Mouse (Mus musculus): ENCODE measurements around the gene 5330417C22Rik.

The 5330417C22Rik gene

DNA sequence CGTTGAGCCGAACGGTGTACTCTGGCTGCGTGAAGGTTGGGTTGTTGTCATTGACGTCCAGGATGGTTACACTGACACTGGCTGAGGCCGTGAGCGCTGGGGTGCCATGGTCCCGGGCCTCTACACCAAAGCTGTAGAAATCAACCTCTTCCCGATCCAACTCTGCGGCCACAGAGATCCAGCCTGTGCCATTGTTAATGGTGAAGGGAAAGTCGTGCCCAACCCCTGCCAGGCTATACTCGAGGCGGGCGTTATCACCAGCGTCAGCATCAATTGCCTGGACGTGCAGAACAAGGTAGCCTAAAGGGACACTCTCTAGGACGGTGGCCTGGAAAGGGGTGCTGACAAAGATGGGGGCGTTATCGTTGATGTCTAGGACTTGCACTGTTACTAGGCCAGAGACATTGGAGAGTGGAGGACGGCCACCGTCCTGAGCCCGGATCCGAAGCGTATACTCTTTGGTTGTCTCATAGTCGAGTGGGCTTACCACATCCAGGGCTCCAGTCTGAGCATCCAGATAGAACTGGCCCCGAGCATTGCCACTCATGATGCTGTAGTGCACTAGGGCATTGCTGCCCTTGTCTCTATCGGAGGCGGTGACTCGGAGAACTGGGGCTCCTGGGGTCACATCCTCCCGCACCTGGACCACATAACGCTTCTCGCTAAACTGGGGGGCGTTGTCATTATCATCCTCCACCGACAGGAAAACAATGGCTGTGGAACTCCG lies 122.5 kb downstream of the 5330417C22Rik start:
- DNase-seq (ENCODE audit: low read depth, low spot score): no peak

DNA sequence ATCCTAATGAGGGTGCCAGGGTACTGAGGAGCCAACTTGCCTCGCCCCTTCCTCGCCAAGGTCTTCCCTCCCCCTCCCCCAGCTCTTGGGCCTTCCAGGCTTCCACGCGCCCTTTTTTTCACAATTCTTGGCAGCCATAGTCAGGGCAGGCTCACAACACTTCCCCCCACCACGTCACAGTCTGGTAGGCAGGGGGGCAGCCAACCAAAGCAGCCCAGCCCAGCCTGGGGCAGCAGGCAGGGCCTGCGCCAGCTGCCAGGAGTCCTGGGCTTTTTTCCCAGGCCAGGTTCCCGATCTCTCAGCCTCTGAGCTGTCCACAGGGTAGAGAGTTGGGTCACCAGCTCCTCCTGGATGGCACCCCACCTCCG lies 124.6 kb downstream of the 5330417C22Rik start:
- DNase-seq (ENCODE audit: low read depth, low spot score): no peak

DNA sequence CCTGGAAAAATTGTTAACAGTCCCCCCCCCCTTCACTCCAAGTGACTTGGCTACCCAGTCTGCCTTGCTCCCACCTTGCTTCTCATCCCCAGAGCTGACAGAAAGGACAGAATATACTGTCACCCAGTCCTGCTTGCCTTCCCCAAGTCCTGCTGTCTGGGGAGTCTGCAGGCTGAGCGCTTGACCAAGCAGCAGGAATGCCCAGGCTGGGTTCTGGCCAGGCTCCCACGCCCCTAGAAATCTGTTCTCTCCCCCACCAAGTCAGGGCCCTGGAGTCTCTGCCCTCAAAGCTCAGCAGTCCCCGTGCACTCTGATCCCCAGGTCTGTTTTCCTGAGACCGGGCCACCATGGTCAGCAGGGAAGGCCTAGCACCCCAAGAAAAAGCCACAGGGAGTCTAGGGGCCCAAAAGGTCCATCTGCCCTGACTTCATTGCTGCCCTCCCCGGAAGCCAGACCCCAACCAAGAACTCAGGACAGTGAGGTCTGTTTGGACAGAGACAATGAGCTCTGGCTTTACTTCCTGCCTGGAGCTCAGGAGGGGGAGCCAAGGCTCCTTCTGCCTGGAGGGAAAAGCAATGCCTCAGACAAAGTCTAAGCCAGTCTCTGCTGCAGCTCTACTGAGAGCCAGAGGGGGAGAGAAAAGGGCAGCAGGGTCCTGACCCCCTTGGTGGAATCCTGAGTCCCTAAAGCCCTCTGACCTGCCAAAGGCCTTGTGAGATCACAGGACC lies 125.1 kb downstream of the 5330417C22Rik start:
- no peak for DNase-seq (ENCODE audit: low read depth, low spot score)

DNA sequence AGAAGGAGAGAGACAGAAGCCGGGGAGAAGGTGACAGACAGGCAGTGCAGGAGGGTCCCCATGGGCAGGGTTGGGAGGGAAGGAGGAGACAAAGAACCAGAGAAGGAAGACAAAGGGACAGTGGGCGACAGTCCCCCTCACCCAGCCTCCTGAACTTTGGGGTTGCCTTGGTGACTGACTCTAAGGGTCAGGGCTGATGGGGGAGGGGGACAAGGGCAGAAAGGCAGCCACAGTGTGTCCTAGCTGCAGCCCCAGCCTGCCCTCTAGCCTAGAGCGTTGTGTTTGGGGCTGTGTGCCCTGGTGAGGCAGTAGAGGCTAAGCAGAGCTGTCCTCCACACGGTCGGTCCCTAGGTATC lies 126.0 kb downstream of the 5330417C22Rik start:
- DNase-seq (ENCODE audit: low read depth, low spot score): no peak

DNA sequence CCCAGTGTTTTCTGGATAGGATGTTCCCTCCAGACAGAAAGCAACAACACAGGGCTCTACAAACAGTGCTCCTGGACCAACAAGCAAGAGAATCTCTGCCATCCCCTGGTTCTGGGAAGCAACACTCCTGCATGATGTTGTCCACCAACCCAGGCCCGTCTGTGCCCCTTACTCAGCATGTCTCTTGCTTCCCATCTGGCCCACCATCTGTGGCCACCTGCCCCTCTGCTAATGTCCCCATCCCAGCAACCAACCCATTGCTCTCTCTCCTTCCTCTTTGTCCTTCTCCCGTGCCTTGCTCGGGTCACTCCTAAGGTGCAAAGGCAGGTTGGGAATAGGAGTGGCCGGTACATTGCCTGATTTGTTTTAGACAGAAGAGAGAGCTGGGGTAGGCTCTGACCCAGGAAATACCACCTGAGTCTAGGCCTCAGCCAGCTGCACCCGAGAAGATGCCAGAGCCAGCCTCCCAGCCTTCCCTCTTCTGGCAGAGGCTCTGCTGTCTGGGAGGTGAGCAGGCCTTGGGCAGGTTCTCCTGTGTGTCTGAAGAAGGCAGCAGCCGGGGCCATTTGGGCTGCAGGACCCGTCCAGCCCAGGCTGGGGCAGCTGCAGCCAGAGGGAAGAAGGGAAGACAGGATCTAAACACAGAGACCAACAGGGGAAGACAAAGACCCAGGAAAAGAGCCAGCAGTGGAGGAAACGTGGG lies 126.5 kb downstream of the 5330417C22Rik start:
- no peak for DNase-seq (ENCODE audit: low read depth, low spot score)

DNA sequence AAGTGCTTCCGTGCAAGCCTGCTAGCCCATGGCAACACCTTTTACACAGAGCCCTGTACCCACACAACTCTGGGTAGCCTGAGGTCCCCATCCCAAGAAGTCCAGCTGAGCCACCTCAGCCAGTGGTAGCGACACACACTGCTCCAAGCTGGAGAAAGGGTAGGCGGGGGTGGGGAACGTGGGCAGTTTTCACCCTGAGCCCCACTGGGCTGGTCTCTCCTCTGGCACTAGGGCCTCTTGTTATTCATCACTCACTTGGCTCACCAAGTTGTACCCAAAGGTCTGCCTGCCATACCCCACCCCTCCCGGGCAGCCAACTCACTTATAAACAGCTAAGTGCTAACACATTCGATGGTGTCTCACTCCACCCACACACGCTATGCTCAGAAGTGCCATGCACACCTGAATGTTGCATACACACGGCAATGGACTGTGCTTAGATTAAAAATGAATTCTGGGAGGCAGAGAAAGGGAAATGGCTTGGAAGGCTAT lies 127.8 kb downstream of the 5330417C22Rik start:
- DNase-seq (ENCODE audit: low read depth, low spot score): no peak

DNA sequence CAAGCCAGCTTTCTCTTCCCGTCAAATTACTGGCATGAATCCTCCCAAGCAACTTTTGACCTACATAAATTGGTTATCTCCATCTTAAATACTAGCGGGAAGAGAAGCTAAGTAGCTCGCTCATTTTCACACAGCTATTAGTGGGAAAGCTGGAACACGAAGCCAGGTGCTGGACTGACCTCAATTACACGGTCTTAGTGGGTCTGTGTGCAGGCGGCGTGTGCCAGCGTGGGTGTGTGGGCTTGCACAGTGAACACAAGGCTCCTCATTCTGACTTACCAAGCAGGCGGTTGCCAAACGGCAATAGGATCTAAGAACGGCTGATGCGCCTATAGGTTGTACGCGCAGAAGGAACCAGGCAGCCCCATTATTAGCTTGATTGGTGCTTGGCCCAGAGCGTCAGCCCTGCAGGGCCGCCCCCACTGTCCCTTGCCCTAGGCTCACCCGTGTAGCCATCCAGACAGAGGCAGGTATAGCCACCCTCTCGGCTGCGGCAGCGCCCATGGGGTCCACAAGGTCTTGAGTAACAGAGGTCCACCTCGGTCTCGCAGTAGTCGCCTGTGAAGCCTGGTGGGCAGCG lies 129.9 kb downstream of the 5330417C22Rik start:
- no peak for DNase-seq (ENCODE audit: low read depth, low spot score)
